Mouse (Mus musculus): ENCODE results near the gene Eif4e1b. TPM values are rescaled to one million over a fixed set of nuclear protein-coding genes. Genes with fewer than 3 reads are reported as not detected.

Gene Eif4e1b
- polyA plus RNA-seq, 1 experiment from 2014 or later, result not detected

- no peak overlapping the region for H3K9ac ChIP-seq
- WGBS, result 59% methylated on average over 10 of the region's 10 CpGs
- no peak overlapping the region for H3K27ac ChIP-seq
- no peak overlapping the region for H3K4me3 ChIP-seq
- ATAC-seq (replicated peaks; ENCODE audit: insufficient number of reproducible peaks, insufficient read depth, low FRiP score, low read depth), result no peak
- H3K4me1 ChIP-seq (replicated peaks), result peaks cover 11% of the 10 kb centered on the region
- no peak overlapping the region for H3K4me2 ChIP-seq
- no peaks in the 10 kb centered on the region for H3K9me3 ChIP-seq (replicated peaks)
- no peaks in the 10 kb centered on the region for H3K36me3 ChIP-seq
- H3K27me3 ChIP-seq, result peaks cover 87% of the 10 kb centered on the region
These were observed 31.1 kb upstream of the Eif4e1b start for GRCm38 (mm10) chr13:54752656-54753055.

GRCm38 (mm10) chr13:54753733-54754132 lies 30.1 kb upstream of the Eif4e1b start:
- no peak for ATAC-seq (replicated peaks; ENCODE audit: insufficient number of reproducible peaks, insufficient read depth, low FRiP score, low read depth)
- 53% methylated on average over 6 of the region's 6 CpGs for WGBS

DNA sequence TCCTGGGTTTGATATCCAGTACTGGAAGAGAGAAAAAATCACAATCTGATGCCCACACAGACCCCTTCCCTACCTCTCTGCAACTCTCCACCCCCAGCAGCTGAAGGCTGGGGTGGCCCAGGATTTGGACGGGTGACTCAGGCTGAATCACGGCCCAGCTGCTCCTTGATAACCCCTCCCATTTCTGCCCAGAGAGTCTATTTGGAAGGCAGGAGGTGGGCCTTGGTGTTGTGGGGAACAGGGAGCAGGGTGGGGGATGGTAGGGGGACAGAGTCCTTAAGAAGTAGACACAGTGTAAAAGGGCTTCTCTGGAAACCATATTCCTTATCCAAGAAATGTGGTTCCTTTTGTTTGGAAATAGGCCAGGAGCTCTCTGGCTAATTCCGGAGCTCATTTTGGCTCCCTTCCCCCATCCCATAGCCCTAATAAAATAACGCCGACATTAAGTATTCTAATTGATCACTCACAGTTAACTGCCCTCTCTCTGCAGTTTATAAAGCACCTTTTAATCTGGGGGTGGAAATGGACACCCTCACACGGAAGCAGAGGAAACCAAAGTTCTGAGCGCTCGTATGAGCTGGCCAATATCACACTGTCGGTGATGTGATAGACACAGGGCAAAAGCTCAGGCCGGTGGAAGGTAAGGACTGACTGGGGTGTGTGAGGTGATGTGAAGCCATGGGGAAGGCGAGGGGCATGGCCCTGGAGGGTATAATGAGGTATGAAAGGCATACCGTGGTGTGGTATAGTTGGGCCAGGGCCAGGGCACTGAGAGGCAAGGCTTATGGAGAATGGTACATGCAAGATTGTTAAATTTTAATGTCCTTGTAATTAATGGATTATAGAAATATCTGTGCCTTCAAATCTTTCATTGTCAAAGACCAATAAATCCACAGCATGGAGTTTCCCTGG lies 29.4 kb upstream of the Eif4e1b start:
- Histone ChIP-seq H3K36me3 (no peaks in the 10 kb centered on the region), H3K27me3 (peaks cover 86% of the 10 kb centered on the region), H3K9ac (no peak overlapping the region), H3K9me3 (replicated peaks) (no peaks in the 10 kb centered on the region), H3K27ac (no peak overlapping the region), H3K4me2 (no peak overlapping the region), H3K4me3 (no peak overlapping the region), H3K4me1 (replicated peaks) (peaks cover 18% of the 10 kb centered on the region)
- no peak for ATAC-seq (replicated peaks; ENCODE audit: insufficient number of reproducible peaks, insufficient read depth, low FRiP score, low read depth)
- 36% methylated on average over 12 of the region's 12 CpGs for WGBS

More at GRCm38 (mm10) chr13:54753733-54754132, 30.1 kb upstream of the Eif4e1b start:
- Histone ChIP-seq H3K9ac (no peak overlapping the region), H3K4me2 (no peak overlapping the region), H3K27ac (no peak overlapping the region), H3K9me3 (replicated peaks) (no peaks in the 10 kb centered on the region), H3K4me3 (no peak overlapping the region), H3K36me3 (no peaks in the 10 kb centered on the region), H3K27me3 (peaks cover 86% of the 10 kb centered on the region), H3K4me1 (replicated peaks) (peaks cover 20% of the 10 kb centered on the region)

- Histone ChIP-seq H3K9ac (no peak overlapping the region), H3K27ac (no peak overlapping the region), H3K36me3 (no peaks in the 10 kb centered on the region), H3K27me3 (peaks cover 86% of the 10 kb centered on the region), H3K4me2 (no peak overlapping the region), H3K4me1 (replicated peaks) (peaks cover 12% of the 10 kb centered on the region), H3K9me3 (replicated peaks) (no peaks in the 10 kb centered on the region), H3K4me3 (no peak overlapping the region)
- WGBS, result 8% methylated on average over 9 of the region's 9 CpGs
- ATAC-seq (replicated peaks; ENCODE audit: insufficient number of reproducible peaks, insufficient read depth, low FRiP score, low read depth), result no peak
These were observed 28.5 kb upstream of the Eif4e1b start for GRCm38 (mm10) chr13:54755201-54755830.

DNA sequence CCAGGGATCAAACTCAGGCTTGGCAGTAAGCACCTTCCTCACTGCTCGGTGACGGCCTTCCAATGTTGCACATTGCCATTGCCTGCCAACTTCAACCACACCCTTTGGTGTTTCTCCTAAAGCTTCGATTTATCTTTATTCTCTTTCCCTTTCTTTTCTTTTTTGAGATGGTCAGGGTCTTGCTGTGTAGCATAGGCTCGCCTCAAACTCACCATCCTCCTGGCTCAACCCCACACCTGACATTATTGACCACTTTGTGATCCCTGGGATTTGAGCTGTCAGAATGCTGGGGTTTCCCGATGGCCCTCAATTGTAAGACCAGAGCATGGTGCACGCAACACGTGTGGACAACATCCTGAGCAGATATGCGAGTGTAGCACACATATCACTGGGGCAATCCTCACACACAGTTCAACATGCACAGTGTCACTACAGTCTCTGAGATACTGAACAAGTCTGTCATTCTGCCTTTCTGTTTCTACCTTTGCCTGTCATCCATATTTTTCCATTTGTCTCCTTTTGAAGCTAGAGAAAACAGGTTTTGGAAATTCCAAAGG lies 27.6 kb upstream of the Eif4e1b start:
- no peak overlapping the region for H3K27ac ChIP-seq
- H3K4me3 ChIP-seq, result no peak overlapping the region
- ATAC-seq (replicated peaks; ENCODE audit: insufficient number of reproducible peaks, insufficient read depth, low FRiP score, low read depth), result no peak
- peaks cover 87% of the 10 kb centered on the region for H3K27me3 ChIP-seq
- 84% methylated on average over 8 of the region's 8 CpGs for WGBS
- H3K4me1 ChIP-seq (replicated peaks), result peaks cover 12% of the 10 kb centered on the region
- no peak overlapping the region for H3K9ac ChIP-seq
- no peak overlapping the region for H3K4me2 ChIP-seq
- no peaks in the 10 kb centered on the region for H3K36me3 ChIP-seq
- no peaks in the 10 kb centered on the region for H3K9me3 ChIP-seq (replicated peaks)

GRCm38 (mm10) chr13:54757093-54757830 lies 26.5 kb upstream of the Eif4e1b start:
- H3K36me3 ChIP-seq, result no peaks in the 10 kb centered on the region
- no peak for ATAC-seq (replicated peaks; ENCODE audit: insufficient number of reproducible peaks, insufficient read depth, low FRiP score, low read depth)
- H3K4me3 ChIP-seq, result peak overlapping the region; percentile 43
- peak overlapping the region; percentile 72 for H3K4me2 ChIP-seq
- WGBS, result 37% methylated on average over 10 of the region's 10 CpGs
- H3K27ac ChIP-seq, result no peak overlapping the region
- H3K9me3 ChIP-seq (replicated peaks), result no peaks in the 10 kb centered on the region
- H3K27me3 ChIP-seq, result peaks cover 89% of the 10 kb centered on the region
- H3K9ac ChIP-seq, result no peak overlapping the region
- H3K4me1 ChIP-seq (replicated peaks), result peaks cover 12% of the 10 kb centered on the region

- WGBS, result under 1% methylated on average over 43 of the region's 43 CpGs
- peak; percentile 76 for ATAC-seq (replicated peaks; ENCODE audit: insufficient number of reproducible peaks, insufficient read depth, low FRiP score, low read depth)
- Histone ChIP-seq H3K9me3 (replicated peaks) (no peaks in the 10 kb centered on the region), H3K9ac (no peak overlapping the region), H3K4me1 (replicated peaks) (peaks cover 12% of the 10 kb centered on the region), H3K4me3 (peak overlapping the region; percentile 43), H3K27ac (no peak overlapping the region), H3K36me3 (no peaks in the 10 kb centered on the region), H3K27me3 (peaks cover 89% of the 10 kb centered on the region), H3K4me2 (peak overlapping the region; percentile 72)
These were observed 25.6 kb upstream of the Eif4e1b start for GRCm38 (mm10) chr13:54758045-54758755.

GRCm38 (mm10) chr13:54758756-54759470 lies 24.9 kb upstream of the Eif4e1b start:
- Histone ChIP-seq H3K9me3 (replicated peaks) (no peaks in the 10 kb centered on the region), H3K4me1 (replicated peaks) (peaks cover 12% of the 10 kb centered on the region), H3K9ac (no peak overlapping the region), H3K27me3 (peaks cover 89% of the 10 kb centered on the region), H3K36me3 (no peaks in the 10 kb centered on the region), H3K27ac (no peak overlapping the region), H3K4me3 (no peak overlapping the region), H3K4me2 (peak overlapping the region; percentile 72)
- 0 out of 2 replicates have a peak, but pooled peaks have one; percentile 14 for ATAC-seq (replicated peaks; ENCODE audit: insufficient number of reproducible peaks, insufficient read depth, low FRiP score, low read depth)
- WGBS, result 1% methylated on average over 29 of the region's 29 CpGs

DNA sequence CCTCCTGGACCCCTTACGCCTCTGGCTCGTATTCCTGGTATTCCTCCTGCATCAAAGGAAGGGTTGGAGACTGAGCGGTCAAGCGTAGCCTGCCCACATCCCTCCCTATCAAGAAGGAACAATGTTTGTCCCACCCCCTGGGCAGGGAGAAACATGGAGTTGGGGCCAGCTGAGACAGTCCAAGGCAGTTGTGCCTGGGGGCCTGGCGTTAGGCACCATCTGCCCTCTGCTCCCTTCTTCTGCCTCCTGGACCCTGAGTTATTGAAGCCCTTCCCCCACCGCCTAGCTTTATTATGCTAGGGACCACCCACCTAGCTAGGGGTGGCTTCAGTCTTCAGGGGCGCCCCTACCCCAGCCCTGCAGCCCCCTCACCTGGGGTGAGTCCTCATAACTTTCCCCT lies 24.3 kb upstream of the Eif4e1b start:
- H3K4me2 ChIP-seq, result no peak overlapping the region
- no peak overlapping the region for H3K9ac ChIP-seq
- peaks cover 91% of the 10 kb centered on the region for H3K27me3 ChIP-seq
- H3K27ac ChIP-seq, result no peak overlapping the region
- 14% methylated on average over 7 of the region's 7 CpGs for whole genome bisulfite sequencing
- no peaks in the 10 kb centered on the region for H3K9me3 ChIP-seq (replicated peaks)
- H3K36me3 ChIP-seq, result no peaks in the 10 kb centered on the region
- ATAC-seq (replicated peaks; ENCODE audit: insufficient number of reproducible peaks, insufficient read depth, low FRiP score, low read depth), result no peak
- H3K4me1 ChIP-seq (replicated peaks), result peaks cover 12% of the 10 kb centered on the region
- no peak overlapping the region for H3K4me3 ChIP-seq

DNA sequence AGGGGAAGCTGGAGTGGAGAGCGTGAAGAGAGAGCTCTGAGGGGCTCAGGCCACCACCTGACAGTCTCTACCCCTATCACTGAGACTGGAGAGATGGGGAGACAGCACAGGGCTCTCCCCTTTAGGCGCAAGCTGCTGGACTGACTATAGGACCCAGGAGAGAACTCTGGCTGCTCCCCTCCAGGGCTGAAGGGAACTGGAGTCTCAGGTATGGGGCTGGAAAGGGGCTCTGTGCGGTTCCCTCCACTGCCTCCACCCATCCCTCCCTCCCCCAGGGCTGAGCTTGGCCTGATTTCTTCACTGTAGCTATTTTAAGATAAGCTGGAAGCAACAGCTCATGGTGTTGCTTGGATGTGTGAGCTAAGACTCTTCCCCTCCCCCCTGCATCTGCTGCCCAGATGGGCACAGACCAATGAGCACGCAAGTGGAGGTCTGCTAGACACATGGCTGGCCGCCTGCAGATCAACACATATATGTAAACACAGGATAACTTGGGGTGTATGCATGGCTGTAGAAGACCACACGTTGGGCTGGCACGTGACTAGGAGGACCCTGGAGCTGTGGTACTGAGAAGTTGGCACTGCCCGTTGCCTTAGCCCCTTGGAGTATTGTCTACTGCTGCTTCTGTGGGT lies 23.5 kb upstream of the Eif4e1b start:
- Histone ChIP-seq H3K9me3 (replicated peaks) (no peaks in the 10 kb centered on the region), H3K4me2 (no peak overlapping the region), H3K9ac (no peak overlapping the region), H3K36me3 (no peaks in the 10 kb centered on the region), H3K27me3 (peaks cover 97% of the 10 kb centered on the region), H3K4me1 (replicated peaks) (peaks cover 12% of the 10 kb centered on the region), H3K4me3 (no peak overlapping the region), H3K27ac (no peak overlapping the region)
- no peak for ATAC-seq (replicated peaks; ENCODE audit: insufficient number of reproducible peaks, insufficient read depth, low FRiP score, low read depth)
- WGBS, result 47% methylated on average over 8 of the region's 8 CpGs
